Mouse (Mus musculus): ENCODE data around the gene Psmd10.

The Psmd10 gene

DNA sequence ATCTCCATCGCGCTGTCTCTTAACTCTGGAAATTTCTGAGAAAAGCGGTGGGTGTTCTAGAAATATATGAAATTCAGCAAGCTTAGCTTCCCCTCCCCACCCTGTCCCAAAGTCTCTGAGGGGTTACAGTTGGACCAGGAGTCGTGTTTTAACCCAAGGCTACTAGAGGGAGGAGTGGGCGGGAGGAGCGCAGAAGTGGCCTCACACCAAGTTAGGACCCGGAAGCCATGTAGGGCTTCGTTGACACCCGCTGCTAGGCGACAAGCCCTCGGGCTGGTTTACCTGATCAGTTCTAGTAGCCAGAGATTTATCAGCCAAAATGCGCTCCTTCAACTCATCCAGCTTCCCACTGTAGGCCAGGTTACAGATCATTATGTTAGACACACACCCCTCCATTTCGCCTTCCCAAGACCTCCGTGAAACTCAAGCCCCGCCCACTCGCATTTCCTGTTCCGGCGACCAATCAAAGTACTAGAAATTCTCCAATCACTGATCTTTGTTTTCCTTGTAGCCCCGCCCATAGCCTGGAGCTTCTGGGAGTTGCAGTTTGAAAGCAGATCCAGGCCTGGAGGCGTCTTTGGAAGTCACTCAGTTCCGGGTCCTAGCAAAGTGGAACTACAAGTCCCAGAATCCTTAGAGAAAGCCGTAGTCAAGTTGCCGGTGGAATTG lies at the start of gene Psmd10, which contains the start of gene Atg4a:
Gene Psmd10, minus strand, starts transcription at position 457 of the 669 bp plus-strand sequence.
Gene Atg4a, plus strand, starts transcription at position 636 of the 669 bp plus-strand sequence.
- peak; percentile 62 to 85 for DNase-seq (ENCODE audit: low spot score in 2 of 2)

DNA sequence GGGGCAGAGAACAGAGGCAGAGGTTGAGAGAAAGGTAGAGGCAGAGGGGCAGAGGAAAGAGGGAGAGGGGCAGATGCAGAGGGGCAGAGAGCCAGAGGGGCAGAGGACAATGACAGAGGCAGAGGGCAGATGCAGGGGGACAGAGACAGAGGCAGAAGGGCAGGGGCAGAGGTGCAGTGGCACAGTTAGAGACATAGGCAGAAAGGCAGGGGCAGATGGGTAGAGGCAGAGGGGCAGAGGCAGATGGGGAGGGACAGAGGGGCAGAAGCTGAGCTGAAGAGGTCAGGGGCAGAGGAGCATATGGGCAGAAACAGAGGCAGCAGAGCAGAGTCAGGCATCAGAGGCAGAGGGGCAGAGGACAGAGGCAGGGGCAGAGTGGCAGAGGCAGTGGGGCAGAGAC lies 42.4 kb upstream of the Psmd10 start:
- no peak for DNase-seq (ENCODE audit: low spot score in 2 of 2)

DNA sequence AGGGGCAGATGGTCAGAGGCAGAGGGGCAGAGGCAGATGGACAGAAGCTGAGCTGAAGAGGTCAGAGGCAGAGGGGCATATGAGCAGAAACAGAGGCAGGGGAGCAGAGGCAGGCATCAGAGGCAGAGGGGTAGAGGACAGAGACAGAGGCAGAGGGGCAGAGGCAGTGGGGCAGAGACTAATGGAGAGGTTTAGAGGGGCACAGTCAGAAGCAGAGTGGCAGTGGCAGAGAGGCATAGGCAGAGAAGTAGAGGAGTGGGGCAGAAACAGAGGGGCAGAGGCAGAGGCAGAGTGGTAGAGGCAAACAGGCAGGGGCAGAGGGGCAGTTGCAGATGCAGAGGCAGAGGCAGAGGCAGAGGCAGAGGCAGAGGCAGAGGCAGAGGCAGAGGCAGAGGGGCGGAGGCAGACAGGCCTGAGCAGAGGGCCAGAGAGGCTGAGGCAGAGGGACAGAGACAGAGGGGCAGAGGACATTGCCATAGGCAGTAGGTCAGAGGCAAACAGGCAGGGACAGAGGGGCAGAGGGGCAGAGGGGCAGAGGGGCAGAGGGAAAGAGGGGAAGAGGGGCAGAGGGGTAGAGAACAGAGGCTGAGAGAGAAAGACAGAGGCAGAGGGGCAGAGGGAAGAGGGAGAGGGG lies 41.5 kb upstream of the Psmd10 start:
- DNase-seq (ENCODE audit: low spot score in 2 of 2): no peak

DNA sequence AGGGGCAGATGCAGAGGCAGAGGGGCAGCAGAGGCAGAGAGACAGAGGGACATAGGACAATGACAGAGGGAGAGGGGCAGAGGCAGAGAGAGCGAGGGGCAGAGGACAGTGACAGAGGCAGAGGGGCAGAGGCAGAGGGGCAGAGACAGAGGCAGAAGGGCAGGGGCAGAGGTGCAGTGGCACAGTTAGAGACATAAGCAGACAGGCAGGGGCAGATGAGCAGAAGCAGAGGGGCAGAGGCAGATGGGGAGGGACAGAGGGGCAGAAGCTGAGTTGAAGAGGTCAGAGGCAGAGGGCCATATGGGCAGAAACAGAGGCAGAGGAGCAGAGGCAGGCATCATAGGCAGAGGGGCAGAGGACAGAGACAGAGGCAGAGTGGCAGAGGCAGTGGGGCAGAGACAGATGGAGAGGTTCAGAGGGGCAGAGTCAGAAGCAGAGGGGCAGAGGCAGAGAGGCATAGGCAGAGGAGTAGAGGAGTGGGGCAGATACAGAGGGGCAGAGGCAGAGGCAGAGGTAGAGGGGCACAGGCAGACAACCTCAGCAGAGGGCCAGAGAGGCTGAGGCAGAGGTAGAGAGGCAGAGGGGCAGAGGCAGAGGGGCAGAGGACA lies 40.5 kb upstream of the Psmd10 start:
- DNase-seq (ENCODE audit: low spot score in 2 of 2): no peak

DNA sequence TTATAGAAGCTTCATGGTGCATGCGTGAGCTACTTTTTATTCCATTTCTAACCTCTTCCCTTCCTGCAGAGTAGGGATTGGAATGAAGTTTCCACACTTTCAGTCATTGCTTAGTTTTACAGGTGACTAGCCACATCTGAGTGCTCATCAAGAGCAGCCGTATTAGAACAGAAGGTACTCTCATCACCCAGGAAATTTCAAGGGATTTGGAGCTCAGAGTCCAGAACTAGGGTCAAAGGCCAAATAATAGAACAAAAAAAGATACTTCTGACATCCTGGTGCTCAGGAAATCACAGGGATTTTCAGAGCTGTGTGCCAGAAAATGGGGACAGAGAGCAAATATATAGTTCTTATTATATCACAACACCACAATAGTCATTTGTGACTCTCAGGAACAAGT lies 28.7 kb upstream of the Psmd10 start:
- no peak for DNase-seq (ENCODE audit: low spot score in 2 of 2)

DNA sequence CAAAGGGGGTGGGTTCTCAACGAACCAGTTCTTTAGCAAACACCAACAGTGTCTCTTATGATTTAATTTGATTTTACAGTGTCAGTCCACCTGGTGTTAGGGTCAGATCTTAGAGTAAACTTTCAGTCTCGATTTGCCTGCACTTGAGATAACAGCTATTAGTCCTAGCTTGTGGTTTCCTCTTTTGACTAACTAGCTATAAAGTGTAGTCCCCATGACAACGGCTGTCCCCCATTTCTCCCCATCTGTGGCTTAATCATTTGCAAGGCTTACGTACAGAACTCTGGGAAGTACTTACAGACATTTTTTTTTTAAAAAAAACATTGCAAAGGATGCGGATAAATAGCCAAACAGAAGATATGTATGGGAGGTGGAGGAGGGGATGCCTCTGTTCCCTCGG lies 28.3 kb upstream of the Psmd10 start:
- DNase-seq (ENCODE audit: low spot score in 2 of 2): no peak

DNA sequence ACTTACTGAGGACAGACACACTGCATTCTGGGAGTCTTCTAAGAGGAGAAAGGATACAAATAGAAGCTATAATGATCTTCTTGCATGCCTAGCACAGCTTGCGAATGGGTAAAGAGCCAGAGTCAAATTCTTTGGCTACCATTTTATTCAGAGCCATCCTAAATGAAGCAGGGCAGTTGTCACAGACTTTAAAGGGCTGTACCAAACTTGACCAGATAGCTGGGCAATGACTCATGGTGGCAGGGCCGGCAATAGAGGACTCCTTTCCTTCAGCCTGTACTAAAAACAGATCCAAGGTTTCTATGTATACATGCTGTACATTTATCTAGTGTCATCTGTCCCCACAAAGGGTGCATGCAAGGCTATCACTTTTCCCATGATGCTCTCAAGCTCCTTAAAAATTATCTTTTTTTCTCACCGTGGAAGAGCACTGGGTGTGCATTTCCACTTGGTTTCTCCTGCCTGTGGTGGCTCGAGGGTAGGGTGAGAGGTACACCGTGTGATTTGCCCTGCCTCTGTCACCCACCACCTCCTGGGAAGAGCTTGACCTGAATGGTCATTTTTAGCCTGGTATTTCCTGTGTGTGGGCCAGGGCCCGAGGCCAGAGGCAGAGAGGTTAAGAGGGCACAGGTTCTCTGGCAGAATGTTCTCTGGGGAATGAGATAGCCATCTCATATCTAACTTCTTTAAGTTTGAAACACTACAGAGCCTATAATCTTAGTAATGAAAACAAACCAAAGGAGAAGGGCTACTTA lies 26.9 kb upstream of the Psmd10 start:
- DNase-seq (ENCODE audit: low spot score in 2 of 2): no peak

DNA sequence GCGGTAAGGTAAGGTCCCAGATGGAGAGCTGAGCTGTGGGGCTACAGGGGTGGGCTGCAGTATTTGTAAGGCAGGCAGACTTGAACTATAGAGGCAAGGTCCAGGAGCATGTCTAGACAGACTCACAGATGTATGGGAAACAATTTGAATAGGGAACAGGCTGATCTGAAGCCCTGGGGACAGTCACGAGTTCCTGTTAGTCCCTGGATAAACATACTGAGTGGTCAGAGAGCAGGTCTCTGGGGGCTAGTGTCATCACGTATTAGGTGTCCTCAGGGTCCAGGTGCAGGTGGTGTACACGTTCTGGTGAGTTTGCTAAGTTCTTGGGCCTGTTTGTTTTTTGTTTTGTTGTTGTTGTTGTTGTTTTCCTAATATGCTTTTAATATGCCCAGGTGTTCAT lies 23.6 kb upstream of the Psmd10 start:
- DNase-seq (ENCODE audit: low spot score in 2 of 2): no peak

DNA sequence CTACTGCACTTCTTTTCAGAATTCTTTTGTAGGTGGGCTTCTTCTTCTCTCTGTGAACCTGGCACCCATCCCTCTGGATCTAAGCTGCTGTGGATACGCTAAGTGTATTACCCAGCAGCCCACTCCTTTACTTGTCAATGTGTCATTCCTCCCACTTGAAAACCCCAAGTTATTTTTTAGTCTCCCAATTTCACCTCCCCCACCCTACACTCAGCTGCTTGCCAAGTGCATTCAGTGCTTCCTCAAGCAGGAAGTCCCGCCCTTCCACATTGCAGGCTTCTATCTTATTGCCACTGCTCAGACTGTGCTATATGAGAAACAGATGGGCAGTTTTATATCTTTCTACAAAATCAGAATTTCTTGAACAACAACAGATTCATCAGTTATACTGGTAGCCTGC lies 23.0 kb upstream of the Psmd10 start:
- no peak for DNase-seq (ENCODE audit: low spot score in 2 of 2)

DNA sequence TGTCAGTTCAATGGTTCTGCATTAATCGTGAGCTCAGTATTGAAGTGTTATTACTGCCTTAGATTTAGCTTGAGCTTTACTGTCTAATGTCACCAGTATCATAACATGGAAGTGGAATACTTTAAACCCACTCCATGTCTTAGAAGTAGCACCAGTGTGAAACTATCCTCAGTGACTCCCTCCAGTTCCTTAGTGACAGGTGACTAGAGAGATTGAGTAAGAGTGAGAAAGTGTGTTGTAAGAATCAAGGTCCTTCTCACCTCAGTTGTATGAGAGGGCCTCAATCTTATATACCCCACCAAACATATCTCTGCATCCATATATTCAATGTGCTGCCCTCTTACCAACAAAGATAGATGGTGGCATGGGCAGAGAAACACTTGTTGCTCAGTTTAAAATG lies 22.4 kb upstream of the Psmd10 start:
- DNase-seq (ENCODE audit: low spot score in 2 of 2): no peak

DNA sequence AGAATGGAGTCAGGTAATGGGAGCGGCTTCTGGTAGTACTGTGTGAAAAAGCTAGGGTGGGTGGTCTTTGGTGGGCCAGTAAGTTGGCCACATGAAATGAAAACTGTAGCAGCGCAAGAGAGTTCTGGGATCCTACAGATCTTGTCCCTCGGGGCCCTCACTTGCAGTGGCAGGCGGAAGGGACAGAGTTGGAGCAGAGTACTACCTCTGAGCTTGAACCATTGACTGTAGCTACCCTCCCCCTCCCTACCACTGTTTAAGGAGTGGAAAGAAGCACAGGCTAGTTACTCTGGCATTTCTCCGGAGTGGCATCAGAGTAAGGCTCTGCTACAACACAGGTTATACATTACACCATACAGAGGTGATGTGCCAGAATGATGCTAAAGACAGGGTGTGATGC lies 431 bp upstream of the Psmd10 start:
- peak in 1 of 2 experiments; percentile 23 for DNase-seq (ENCODE audit: low spot score in 2 of 2)

DNA sequence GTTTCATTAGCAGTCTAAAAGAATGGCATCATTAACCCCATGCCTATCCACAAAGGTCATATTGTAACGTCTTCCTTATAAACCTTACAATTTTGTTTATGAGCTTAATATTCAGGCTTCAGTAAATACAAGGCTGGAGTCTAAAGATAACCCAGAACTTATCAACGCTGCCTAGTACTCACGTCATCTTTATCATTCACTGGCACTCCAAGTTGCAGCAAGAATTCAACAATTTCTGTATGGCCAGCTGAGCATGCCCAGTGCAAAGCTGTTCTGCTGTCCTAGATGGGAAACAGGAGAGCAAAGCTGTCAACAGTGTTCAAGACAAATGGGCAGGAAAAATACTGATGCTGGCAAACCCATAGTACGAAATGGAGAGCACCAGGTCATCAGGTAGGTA lies 2.9 kb downstream of the Psmd10 start:
- DNase-seq (ENCODE audit: low spot score in 2 of 2): no peak

DNA sequence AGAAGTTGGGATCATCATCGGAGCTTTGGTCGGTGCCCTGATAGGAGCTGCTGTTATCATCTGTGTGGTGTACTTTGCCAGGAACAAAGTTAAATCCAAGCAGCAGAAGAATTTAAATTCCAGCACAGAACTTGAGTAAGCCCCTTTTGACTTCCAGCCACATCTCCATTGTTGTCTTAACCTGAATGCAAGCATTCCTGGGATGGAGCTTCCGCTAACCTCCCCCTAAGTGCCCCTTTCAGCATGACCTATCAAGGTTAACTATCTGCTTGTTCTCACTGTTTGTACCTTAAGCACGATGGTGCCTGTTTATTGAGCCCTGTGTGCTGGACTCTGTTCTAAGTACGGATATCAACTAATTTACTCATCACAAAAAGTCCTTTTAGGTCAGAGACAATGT lies 20.3 kb downstream of the Psmd10 start:
- DNase-seq (ENCODE audit: low spot score in 2 of 2): no peak

DNA sequence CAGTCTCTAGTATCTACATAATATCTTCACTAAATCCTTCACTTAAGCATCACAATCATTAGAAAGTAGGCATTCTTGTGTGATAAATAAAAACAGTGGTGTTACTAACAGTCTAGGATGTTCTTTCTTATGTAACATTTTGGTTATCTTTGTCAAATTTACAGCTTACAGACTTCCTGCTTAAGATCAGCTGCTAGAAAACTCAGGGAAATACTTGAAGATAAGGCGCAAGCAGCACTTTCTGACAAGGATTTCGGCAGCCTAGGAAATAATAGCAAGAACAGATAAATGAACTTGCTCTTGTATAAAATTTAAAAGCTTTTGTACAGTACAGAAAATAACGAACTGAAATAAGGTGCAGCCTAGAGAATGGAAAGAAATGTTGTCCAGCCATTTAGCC lies 23.3 kb downstream of the Psmd10 start:
- DNase-seq (ENCODE audit: low spot score in 2 of 2): no peak

DNA sequence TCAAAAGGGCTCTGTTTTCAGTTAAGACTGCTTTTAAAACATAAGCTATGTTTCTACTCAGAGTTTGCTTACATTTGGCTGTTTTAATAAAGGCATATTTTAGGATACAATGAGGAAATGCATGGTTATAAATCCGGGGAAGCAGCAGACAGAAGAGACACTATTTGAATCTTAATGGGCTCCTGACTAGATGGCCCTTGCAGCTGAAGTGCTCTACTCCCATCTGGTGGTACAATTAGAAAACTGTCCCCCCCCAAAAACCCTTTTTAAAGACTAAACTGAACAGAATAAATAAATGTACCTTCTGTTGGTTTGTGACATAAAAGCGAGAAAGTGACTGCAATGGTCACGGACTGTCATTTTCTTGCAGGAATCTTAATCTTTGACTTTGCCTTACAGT lies 24.5 kb downstream of the Psmd10 start:
- DNase-seq (ENCODE audit: low spot score in 2 of 2): no peak

DNA sequence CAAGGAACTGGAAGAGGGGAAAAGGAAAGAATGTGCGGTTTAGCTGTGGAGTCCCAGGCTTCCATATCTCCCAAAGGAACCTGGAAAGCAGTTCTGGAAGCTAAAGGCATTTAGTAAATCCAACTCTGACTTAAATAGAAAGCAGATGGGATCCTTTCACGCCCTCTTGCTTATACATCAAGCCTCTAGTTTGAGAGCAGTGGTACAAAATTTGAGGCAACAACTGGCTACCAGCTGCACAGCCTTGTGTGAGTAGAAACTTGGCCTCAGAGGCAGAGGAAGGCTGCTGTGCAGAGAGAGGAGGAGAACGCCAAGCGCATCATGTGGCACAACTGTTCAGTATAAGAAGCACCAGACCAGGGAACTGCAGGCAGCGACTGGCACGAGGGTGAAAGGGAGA lies 35.2 kb downstream of the Psmd10 start:
- DNase-seq (ENCODE audit: low spot score in 2 of 2): no peak

DNA sequence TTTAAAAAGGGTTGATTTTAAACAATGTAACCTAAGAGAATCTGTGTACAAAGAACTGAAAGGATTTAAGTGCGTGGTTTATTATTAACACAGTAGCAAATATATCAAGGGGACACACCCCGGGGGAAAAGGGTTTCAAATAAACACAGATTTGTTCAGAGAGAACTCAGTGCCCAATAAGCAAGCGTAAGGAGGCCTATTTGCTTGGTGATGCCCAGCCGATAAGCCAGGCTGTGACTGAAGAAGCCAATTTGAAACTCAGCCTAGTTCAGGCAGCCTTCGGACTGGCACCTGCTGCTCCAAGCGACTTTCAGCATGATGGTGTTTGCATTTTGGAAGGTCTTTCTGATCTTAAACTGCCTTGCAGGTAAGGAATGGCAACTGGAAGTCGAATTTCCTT lies 49.2 kb downstream of the Psmd10 start, which contains the start of gene Vsig1:
Gene Vsig1, plus strand, starts transcription at position 249 of the 400 bp plus-strand sequence.
- no peak for DNase-seq (ENCODE audit: low spot score in 2 of 2)

DNA sequence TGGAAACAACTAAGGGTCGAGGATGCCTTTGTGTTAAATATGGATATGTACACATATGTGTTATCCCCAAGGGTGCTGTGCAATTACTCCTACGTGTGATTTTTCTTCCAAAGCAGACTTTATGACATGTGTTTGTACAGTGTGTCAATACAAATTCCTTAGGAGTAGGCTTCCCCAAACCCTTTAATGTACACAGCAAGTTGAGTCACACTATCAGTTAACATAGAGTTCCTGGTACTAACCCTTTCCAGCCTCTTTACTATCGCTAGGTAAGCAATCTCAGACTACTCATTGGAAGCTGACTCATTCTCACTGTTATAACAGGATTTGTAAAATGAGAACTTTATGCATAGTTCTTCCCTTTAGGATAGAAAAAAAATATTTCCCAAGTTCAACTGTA lies 53.0 kb downstream of the Psmd10 start:
- DNase-seq (ENCODE audit: low spot score in 2 of 2): no peak

Measured in urinary bladder, adult 18-20 months (tissue).